Mouse (Mus musculus): ENCODE results near the gene Runx1.

The Runx1 gene

GRCm38 (mm10) chr16:92609006-92609716 lies 216.8 kb downstream of the Runx1 start:
- no peak for DNase-seq

- no peak for DNase-seq
These were observed 217.6 kb downstream of the Runx1 start for GRCm38 (mm10) chr16:92608180-92608960.

GRCm38 (mm10) chr16:92606491-92606965 lies 219.4 kb downstream of the Runx1 start:
- DNase-seq = no peak

- DNase-seq = no peak
These were observed 220.1 kb downstream of the Runx1 start for GRCm38 (mm10) chr16:92605606-92606490.

GRCm38 (mm10) chr16:92602504-92602903 lies 223.4 kb downstream of the Runx1 start:
- no peak for DNase-seq

- no peak for DNase-seq
These were observed 224.6 kb downstream of the Runx1 start for GRCm38 (mm10) chr16:92601270-92601826.

- DNase-seq = no peak
These were observed 226.5 kb downstream of the Runx1 start for GRCm38 (mm10) chr16:92599451-92599850.

- no peak for DNase-seq
These were observed 228.3 kb downstream of the Runx1 start for GRCm38 (mm10) chr16:92597655-92598054.

- DNase-seq = no peak
These were observed 233.7 kb downstream of the Runx1 start for GRCm38 (mm10) chr16:92592207-92592606.

- no peak for DNase-seq
These were observed 234.2 kb downstream of the Runx1 start for GRCm38 (mm10) chr16:92591783-92592182.

- no peak for DNase-seq
These were observed 238.1 kb downstream of the Runx1 start for GRCm38 (mm10) chr16:92587836-92588235.

- DNase-seq = no peak
These were observed 244.2 kb downstream of the Runx1 start for GRCm38 (mm10) chr16:92581767-92582166.

- DNase-seq = no peak
These were observed 245.0 kb downstream of the Runx1 start for GRCm38 (mm10) chr16:92580981-92581380.

- no peak for DNase-seq
These were observed 246.9 kb downstream of the Runx1 start for GRCm38 (mm10) chr16:92578915-92579653.

GRCm38 (mm10) chr16:92577381-92577780 lies 248.6 kb downstream of the Runx1 start:
- no peak for DNase-seq

- DNase-seq = no peak
These were observed 250.2 kb downstream of the Runx1 start for GRCm38 (mm10) chr16:92575792-92576191.

- no peak for DNase-seq
These were observed 252.8 kb downstream of the Runx1 start for GRCm38 (mm10) chr16:92573193-92573592.

GRCm38 (mm10) chr16:92571246-92571645 lies 254.7 kb downstream of the Runx1 start:
- no peak for DNase-seq

GRCm38 (mm10) chr16:92566146-92566545 lies 259.8 kb downstream of the Runx1 start:
- DNase-seq = no peak

GRCm38 (mm10) chr16:92565708-92566107 lies 260.2 kb downstream of the Runx1 start:
- DNase-seq = peak; percentile 75

- DNase-seq = no peak
These were observed 260.7 kb downstream of the Runx1 start for GRCm38 (mm10) chr16:92565291-92565690.

GRCm38 (mm10) chr16:92555051-92555450 lies 270.9 kb downstream of the Runx1 start:
- DNase-seq = no peak
